Mouse (Mus musculus): ENCODE data around the gene Taar7b. TPM values are rescaled to one million over a fixed set of nuclear protein-coding genes. Genes with fewer than 3 reads are reported as not detected.
A peak's percentile ranks its signal among the peaks of the same experiment; 100 is the strongest.

Gene Taar7b
- not detected in 2 replicates for polyA plus RNA-seq (2015; fragmentation: Nextera tagmentation; extraction: Ambion mirVana)

DNA sequence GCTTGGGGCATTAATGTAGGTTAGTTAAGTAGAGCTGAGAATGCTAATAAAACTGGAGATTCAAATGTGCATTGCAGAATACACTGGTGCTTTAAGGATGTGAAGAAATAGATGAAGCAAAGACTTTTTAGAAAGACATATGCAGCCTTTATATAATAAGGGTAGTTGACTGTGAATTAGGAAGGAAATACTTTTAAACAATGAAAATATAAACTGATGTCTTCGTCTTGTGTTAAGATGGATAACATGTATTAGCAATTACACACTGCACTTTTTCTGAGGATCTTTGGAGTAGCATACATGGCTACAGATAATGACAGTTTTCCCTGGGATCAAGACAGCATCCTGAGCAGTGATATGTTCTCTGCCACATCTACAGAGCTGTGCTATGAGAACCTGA, at the start of gene Taar7b:
Taar7b (plus strand) TSS at position 301 of the 400 bp plus-strand sequence.
- Histone ChIP-seq H3K4me2 (no peak within 1 kb of the TSS), H3K9me3 (no peaks in the 10 kb centered on the region), H3K9ac (no peak within 1 kb of the TSS), H3K27me3 (no peaks in the 10 kb centered on the region), H3K36me3 (no peaks in the 10 kb centered on the region), H3K4me3 (no peak within 1 kb of the TSS), H3K4me1 (replicated peaks) (no peaks in the 10 kb centered on the region), H3K27ac (replicated peaks) (no peak within 1 kb of the TSS)
- 93% methylated on average over 1 of the region's 1 CpGs for WGBS
- no peak for ATAC-seq (ENCODE audit: low FRiP score, low read depth)

DNA sequence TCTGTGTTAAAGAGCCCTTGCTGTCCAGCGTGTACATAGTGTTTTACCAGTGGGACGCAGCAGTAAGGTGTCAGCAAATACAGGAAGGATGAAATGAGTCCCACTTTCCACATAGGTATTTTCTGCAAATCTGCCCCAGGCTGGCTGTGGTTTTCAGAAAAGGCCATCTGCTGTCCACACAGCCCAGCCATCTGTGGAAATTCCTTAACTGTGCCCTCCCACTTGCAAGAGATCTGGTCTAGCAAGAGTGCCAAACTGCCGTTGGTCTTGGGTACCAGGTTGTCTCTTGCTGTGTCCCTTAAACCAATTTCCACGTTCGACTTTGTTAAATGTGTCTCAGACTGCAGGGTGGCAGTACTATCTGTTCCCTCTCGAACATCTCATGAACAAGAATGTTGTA, 48.0 kb upstream of the Taar7b start:
- ATAC-seq (ENCODE audit: low FRiP score, low read depth) = no peak
- H3K4me1 ChIP-seq (replicated peaks) = no peaks in the 10 kb centered on the region
- no peaks in the 10 kb centered on the region for H3K9me3 ChIP-seq
- H3K27me3 ChIP-seq = no peaks in the 10 kb centered on the region
- H3K4me3 ChIP-seq = no peak overlapping the region
- H3K4me2 ChIP-seq = no peak overlapping the region
- no peak overlapping the region for H3K27ac ChIP-seq (replicated peaks)
- 83% methylated on average over 6 of the region's 6 CpGs for WGBS
- H3K9ac ChIP-seq = no peak overlapping the region
- no peaks in the 10 kb centered on the region for H3K36me3 ChIP-seq

DNA sequence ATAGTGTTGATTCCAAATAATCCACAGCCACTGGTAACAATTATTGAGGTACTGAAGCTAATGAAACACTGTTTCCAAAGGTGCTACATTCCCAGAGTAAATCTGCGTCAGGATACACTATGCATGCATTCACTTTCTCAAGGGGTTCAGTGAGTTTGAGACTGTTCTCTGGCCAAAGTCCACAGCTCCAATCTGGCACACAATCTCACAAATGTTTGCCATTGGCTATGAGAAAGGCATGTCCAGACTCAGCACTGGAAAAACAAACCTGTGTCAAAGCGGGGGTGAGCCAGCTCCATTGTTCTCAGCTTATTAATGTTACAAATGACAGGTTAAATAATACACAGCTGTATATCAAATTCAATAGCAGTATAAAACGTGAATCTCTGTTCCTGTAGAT, 40.7 kb upstream of the Taar7b start:
- Histone ChIP-seq H3K9me3 (no peaks in the 10 kb centered on the region), H3K4me1 (replicated peaks) (no peaks in the 10 kb centered on the region), H3K36me3 (no peaks in the 10 kb centered on the region), H3K9ac (no peak overlapping the region), H3K4me2 (no peak overlapping the region), H3K27me3 (no peaks in the 10 kb centered on the region), H3K27ac (replicated peaks) (no peak overlapping the region), H3K4me3 (no peak overlapping the region)
- no peak for ATAC-seq (ENCODE audit: low FRiP score, low read depth)
- WGBS = 65% methylated on average over 3 of the region's 3 CpGs

GRCm38 (mm10) chr10:23960444-23960915, 39.3 kb upstream of the Taar7b start, which contains the start of gene Taar4:
Gene Taar4 (plus strand): TSS chr10:23960494.
- Histone ChIP-seq H3K27me3 (no peaks in the 10 kb centered on the region), H3K4me2 (no peak within 1 kb of the TSS), H3K4me1 (replicated peaks) (no peaks in the 10 kb centered on the region), H3K9ac (no peak within 1 kb of the TSS), H3K9me3 (no peaks in the 10 kb centered on the region), H3K36me3 (no peaks in the 10 kb centered on the region), H3K4me3 (no peak within 1 kb of the TSS), H3K27ac (replicated peaks) (no peak within 1 kb of the TSS)
- ATAC-seq (ENCODE audit: low FRiP score, low read depth) = no peak
- 94% methylated on average over 13 of the region's 13 CpGs for WGBS

GRCm38 (mm10) chr10:23963444-23963843, 36.3 kb upstream of the Taar7b start:
- 56% methylated on average over 3 of the region's 3 CpGs for WGBS
- no peaks in the 10 kb centered on the region for H3K27me3 ChIP-seq
- no peak overlapping the region for H3K4me3 ChIP-seq
- no peak overlapping the region for H3K27ac ChIP-seq (replicated peaks)
- H3K36me3 ChIP-seq = no peaks in the 10 kb centered on the region
- ATAC-seq (ENCODE audit: low FRiP score, low read depth) = no peak
- no peaks in the 10 kb centered on the region for H3K4me1 ChIP-seq (replicated peaks)
- H3K9ac ChIP-seq = no peak overlapping the region
- no peaks in the 10 kb centered on the region for H3K9me3 ChIP-seq
- no peak overlapping the region for H3K4me2 ChIP-seq

DNA sequence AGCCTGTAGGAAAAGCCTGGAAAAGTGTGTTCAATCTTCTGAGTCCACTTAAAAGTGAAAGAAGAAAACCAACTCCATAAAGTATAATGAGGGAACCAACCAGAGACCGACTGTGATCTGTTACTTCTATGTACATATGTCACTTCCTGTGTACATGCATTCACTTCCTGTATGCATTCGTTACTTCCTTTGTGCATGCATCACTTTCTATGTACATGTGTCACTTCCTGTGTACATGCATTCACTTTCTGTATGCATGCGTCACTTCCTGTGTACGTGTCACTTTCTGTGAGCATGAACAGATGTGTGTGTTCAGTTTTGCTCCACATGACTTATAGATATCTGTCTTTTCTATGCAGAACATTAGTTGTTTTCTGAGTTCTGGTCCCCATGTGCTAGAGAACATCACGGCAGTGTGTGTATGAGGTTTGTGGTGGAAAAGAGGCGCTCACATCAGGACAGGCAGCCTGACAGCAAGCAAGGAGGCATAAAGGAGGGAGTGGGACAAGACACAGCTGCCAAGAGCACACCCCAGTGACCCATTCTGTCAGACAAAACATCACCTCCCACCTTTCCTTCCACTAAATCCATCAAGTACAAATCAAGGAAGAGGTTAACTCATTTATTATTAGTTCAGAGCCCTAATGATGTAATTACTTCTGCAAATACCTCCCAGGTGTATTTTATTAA, 34.7 kb upstream of the Taar7b start:
- H3K9ac ChIP-seq = no peak overlapping the region
- H3K27me3 ChIP-seq = no peaks in the 10 kb centered on the region
- H3K4me2 ChIP-seq = no peak overlapping the region
- WGBS = 92% methylated on average over 6 of the region's 6 CpGs
- no peaks in the 10 kb centered on the region for H3K4me1 ChIP-seq (replicated peaks)
- no peak overlapping the region for H3K27ac ChIP-seq (replicated peaks)
- no peak overlapping the region for H3K4me3 ChIP-seq
- no peaks in the 10 kb centered on the region for H3K36me3 ChIP-seq
- ATAC-seq (ENCODE audit: low FRiP score, low read depth) = no peak
- H3K9me3 ChIP-seq = no peaks in the 10 kb centered on the region

- Histone ChIP-seq H3K9me3 (no peaks in the 10 kb centered on the region), H3K9ac (no peak within 1 kb of the TSS), H3K27me3 (no peaks in the 10 kb centered on the region), H3K4me2 (no peak within 1 kb of the TSS), H3K4me3 (no peak within 1 kb of the TSS), H3K4me1 (replicated peaks) (no peaks in the 10 kb centered on the region), H3K27ac (replicated peaks) (no peak within 1 kb of the TSS), H3K36me3 (no peaks in the 10 kb centered on the region)
- no peak for ATAC-seq (ENCODE audit: low FRiP score, low read depth)
- 93% methylated on average over 11 of the region's 11 CpGs for WGBS
Observed at GRCm38 (mm10) chr10:23970656-23971165, 29.0 kb upstream of the Taar7b start, which contains the start of gene Taar5. Gene Taar5 (plus strand): TSS chr10:23970706.

- Histone ChIP-seq H3K27ac (replicated peaks) (no peak overlapping the region), H3K9me3 (no peaks in the 10 kb centered on the region), H3K4me3 (no peak overlapping the region), H3K36me3 (no peaks in the 10 kb centered on the region), H3K4me1 (replicated peaks) (no peaks in the 10 kb centered on the region), H3K27me3 (no peaks in the 10 kb centered on the region), H3K4me2 (no peak overlapping the region), H3K9ac (no peak overlapping the region)
- no peak for ATAC-seq (ENCODE audit: low FRiP score, low read depth)
- 79% methylated on average over 5 of the region's 5 CpGs for WGBS
Observed at GRCm38 (mm10) chr10:23971256-23971655, 28.5 kb upstream of the Taar7b start.

DNA sequence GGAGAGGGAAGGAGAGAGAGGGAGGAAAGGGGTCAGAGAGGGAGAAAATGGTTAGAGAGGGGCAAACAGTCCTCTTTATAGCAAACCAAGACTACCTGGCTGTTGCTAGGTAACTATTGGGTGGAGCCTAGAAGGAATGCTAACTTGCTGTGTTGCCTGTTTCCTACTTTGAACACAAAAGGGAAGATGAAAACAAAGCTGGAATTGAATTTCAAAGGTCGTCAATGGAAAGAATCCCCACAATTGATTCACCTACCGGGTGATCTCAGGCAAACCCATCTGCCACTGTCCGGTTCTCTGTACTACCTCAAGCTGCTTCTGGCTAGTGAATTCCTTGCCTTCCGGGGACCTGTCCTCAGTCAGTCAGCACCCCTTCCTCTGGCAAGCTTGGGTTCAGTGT, 21.8 kb upstream of the Taar7b start:
- ATAC-seq (ENCODE audit: low FRiP score, low read depth) = no peak
- Histone ChIP-seq H3K27ac (replicated peaks) (no peak overlapping the region), H3K4me2 (no peak overlapping the region), H3K9me3 (no peaks in the 10 kb centered on the region), H3K9ac (no peak overlapping the region), H3K4me3 (no peak overlapping the region), H3K36me3 (no peaks in the 10 kb centered on the region), H3K4me1 (replicated peaks) (no peaks in the 10 kb centered on the region), H3K27me3 (0 out of 2 replicates have a peak, but pooled peaks cover 2% of the 10 kb centered on the region)
- 40% methylated on average over 4 of the region's 4 CpGs for WGBS

DNA sequence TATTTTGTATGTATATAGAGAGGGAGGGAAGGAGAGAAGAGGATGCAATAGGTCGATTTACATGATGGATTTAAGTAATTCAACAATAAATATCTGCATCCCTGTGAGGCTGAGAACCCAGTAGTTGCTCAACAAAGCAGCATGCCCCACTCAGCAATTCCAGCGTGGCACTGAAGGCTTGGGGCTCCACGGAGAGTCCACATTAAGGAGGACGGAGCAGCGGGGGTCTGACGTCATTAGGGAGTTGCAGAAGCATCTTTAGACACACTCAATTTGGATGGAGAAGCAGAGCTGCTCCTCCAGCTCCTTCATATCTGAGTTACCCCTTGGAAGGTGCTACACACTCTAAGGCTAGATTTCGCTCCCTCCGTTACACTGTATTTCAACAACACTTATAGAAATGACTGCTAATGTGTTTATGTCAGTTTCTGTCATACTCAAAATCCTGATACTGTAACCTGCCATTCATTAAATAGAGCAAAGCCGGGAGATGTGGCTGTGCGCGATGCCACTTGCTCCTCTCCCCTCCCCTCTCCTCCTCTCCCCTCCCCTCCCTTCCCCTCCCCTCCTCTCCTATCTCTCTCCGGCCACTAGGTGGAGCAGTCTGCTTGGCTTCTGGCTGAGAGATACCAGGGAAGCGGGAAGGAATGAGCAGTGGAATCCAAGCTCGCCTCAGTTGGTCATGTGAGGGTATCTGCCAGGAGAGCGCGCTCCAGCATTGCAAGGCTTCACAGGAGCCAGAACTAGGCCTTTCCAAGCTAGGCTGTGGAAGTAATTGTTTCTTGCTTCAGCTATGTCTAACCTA, 20.6 kb upstream of the Taar7b start:
- WGBS = 39% methylated on average over 16 of the region's 16 CpGs
- H3K9ac ChIP-seq = no peak overlapping the region
- no peak overlapping the region for H3K4me3 ChIP-seq
- H3K27me3 ChIP-seq = 0 out of 2 replicates have a peak, but pooled peaks cover 2% of the 10 kb centered on the region
- ATAC-seq (ENCODE audit: low FRiP score, low read depth) = peak; percentile 76
- no peaks in the 10 kb centered on the region for H3K9me3 ChIP-seq
- no peak overlapping the region for H3K4me2 ChIP-seq
- H3K4me1 ChIP-seq (replicated peaks) = no peaks in the 10 kb centered on the region
- no peaks in the 10 kb centered on the region for H3K36me3 ChIP-seq
- H3K27ac ChIP-seq (replicated peaks) = no peak overlapping the region

GRCm38 (mm10) chr10:23985546-23985945, 14.2 kb upstream of the Taar7b start, which contains the start of gene Taar6:
Gene Taar6 (minus strand): TSS chr10:23985646.
- Histone ChIP-seq H3K27ac (replicated peaks) (no peak within 1 kb of the TSS), H3K27me3 (no peaks in the 10 kb centered on the region), H3K36me3 (no peaks in the 10 kb centered on the region), H3K9ac (no peak within 1 kb of the TSS), H3K9me3 (no peaks in the 10 kb centered on the region), H3K4me1 (replicated peaks) (no peaks in the 10 kb centered on the region), H3K4me3 (no peak within 1 kb of the TSS), H3K4me2 (no peak within 1 kb of the TSS)
- no peak for ATAC-seq (ENCODE audit: low FRiP score, low read depth)
- WGBS = 73% methylated on average over 8 of the region's 8 CpGs

DNA sequence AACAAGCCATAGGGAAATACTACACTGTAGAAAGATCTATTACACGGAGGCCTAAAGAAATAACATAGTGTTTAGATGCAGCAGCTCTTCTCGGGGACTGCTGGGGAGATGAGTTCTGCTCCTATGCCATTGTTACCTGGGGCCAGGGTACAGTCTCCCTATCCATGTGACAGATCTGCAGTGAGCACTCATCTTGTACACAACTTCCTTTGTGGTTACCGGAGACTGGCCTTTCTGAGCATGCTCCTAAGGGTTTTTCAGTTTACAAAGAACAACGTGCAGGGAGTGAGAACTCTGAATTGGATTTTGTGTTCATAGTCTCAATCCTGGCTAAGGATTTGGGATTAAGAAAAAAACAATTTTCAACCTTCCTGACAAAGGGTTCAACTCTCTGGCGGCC, 13.3 kb upstream of the Taar7b start:
- Histone ChIP-seq H3K4me2 (no peak overlapping the region), H3K9me3 (no peaks in the 10 kb centered on the region), H3K4me3 (no peak overlapping the region), H3K9ac (no peak overlapping the region), H3K27me3 (no peaks in the 10 kb centered on the region), H3K36me3 (no peaks in the 10 kb centered on the region), H3K27ac (replicated peaks) (no peak overlapping the region), H3K4me1 (replicated peaks) (no peaks in the 10 kb centered on the region)
- ATAC-seq (ENCODE audit: low FRiP score, low read depth) = no peak
- 82% methylated on average over 5 of the region's 5 CpGs for WGBS
